Mouse (Mus musculus): ENCODE results near the gene Tspoap1. TPM values are rescaled to one million over a fixed set of nuclear protein-coding genes. Genes with fewer than 3 reads are reported as not detected.

Gene Tspoap1
- polyA plus RNA-seq, 1 experiment from 2014 or later = 7.7 TPM

GRCm38 (mm10) chr11:87778100-87778765 is 17.9 kb downstream of the Tspoap1 start:
- ATAC-seq (replicated peaks; ENCODE audit: low FRiP score) = peak; percentile 71
- Histone ChIP-seq H3K27ac (ENCODE audit: low read depth, low read length) (no peak overlapping the region), H3K9ac (ENCODE audit: low read depth, low read length) (peak overlapping the region; percentile 28; the same call in 1 of the 2 replicates)

GRCm38 (mm10) chr11:87778915-87779314 is 18.6 kb downstream of the Tspoap1 start:
- WGBS = 47% methylated on average over 12 of the region's 12 CpGs

More at GRCm38 (mm10) chr11:87778100-87778765, 17.9 kb downstream of the Tspoap1 start:
- Histone ChIP-seq H3K4me3 (ENCODE audit: low read depth, low read length) (peak overlapping the region; percentile 39), H3K36me3 (ENCODE audit: control insufficient read depth, insufficient read depth, low read length) (no peaks in the 10 kb centered on the region), H3K4me1 (replicated peaks; ENCODE audit: control insufficient read depth, insufficient read depth, low read length) (peaks cover 16% of the 10 kb centered on the region), H3K4me2 (peak overlapping the region; percentile 69), H3K27me3 (replicated peaks; ENCODE audit: control insufficient read depth, insufficient read depth, low read length) (0 out of 2 replicates have a peak, but pooled peaks cover 2% of the 10 kb centered on the region), H3K9me3 (ENCODE audit: control insufficient read depth, low read length) (no peaks in the 10 kb centered on the region)
- peak; percentile 72 for DNase-seq (ENCODE audit: low spot score)
- WGBS = 22% methylated on average over 32 of the region's 32 CpGs

DNA sequence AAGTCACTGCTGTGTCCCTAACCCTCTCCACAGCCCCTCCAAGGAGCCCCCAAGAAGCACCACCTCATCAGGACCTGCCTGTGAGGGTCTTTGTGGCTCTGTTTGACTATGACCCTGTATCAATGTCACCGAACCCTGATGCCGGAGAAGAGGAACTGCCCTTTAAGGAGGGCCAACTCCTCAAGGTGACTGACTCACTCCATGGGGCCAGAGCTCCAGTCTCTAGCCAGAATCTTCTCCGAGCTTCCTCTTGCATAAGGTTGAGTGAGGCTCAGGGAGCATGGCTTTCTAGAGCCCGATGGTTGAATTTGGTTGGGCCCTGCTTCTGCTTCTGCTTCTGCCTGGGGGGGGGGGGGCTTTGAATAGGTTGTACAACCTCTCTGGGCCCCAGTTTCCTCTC is 19.1 kb downstream of the Tspoap1 start:
- H3K4me1 ChIP-seq (replicated peaks; ENCODE audit: control insufficient read depth, insufficient read depth, low read length) = peaks cover 16% of the 10 kb centered on the region
- no peak overlapping the region; the same call in 1 of the 2 replicates for H3K4me2 ChIP-seq
- 0 out of 2 replicates have a peak, but pooled peaks cover 2% of the 10 kb centered on the region for H3K27me3 ChIP-seq (replicated peaks; ENCODE audit: control insufficient read depth, insufficient read depth, low read length)
- H3K27ac ChIP-seq (ENCODE audit: low read depth, low read length) = no peak overlapping the region
- no peak overlapping the region for H3K4me3 ChIP-seq (ENCODE audit: low read depth, low read length)
- no peak overlapping the region for H3K9ac ChIP-seq (ENCODE audit: low read depth, low read length)
- WGBS = 63% methylated on average over 4 of the region's 4 CpGs
- ATAC-seq (replicated peaks; ENCODE audit: low FRiP score) (no peak), DNase-seq (ENCODE audit: low spot score) (no peak)
- no peaks in the 10 kb centered on the region for H3K9me3 ChIP-seq (ENCODE audit: control insufficient read depth, low read length)
- H3K36me3 ChIP-seq (ENCODE audit: control insufficient read depth, insufficient read depth, low read length) = no peaks in the 10 kb centered on the region

More at GRCm38 (mm10) chr11:87778915-87779314, 18.6 kb downstream of the Tspoap1 start:
- Histone ChIP-seq H3K4me1 (replicated peaks; ENCODE audit: control insufficient read depth, insufficient read depth, low read length) (peaks cover 16% of the 10 kb centered on the region), H3K9ac (ENCODE audit: low read depth, low read length) (no peak overlapping the region), H3K27me3 (replicated peaks; ENCODE audit: control insufficient read depth, insufficient read depth, low read length) (0 out of 2 replicates have a peak, but pooled peaks cover 2% of the 10 kb centered on the region), H3K36me3 (ENCODE audit: control insufficient read depth, insufficient read depth, low read length) (no peaks in the 10 kb centered on the region), H3K27ac (ENCODE audit: low read depth, low read length) (no peak overlapping the region), H3K4me3 (ENCODE audit: low read depth, low read length) (peak overlapping the region; percentile 39; the same call in 1 of the 2 replicates), H3K4me2 (peak overlapping the region; percentile 69), H3K9me3 (ENCODE audit: control insufficient read depth, low read length) (no peaks in the 10 kb centered on the region)
- DNase-seq (ENCODE audit: low spot score) = no peak
- 0 out of 2 replicates have a peak, but pooled peaks have one; percentile 20 for ATAC-seq (replicated peaks; ENCODE audit: low FRiP score)

DNA sequence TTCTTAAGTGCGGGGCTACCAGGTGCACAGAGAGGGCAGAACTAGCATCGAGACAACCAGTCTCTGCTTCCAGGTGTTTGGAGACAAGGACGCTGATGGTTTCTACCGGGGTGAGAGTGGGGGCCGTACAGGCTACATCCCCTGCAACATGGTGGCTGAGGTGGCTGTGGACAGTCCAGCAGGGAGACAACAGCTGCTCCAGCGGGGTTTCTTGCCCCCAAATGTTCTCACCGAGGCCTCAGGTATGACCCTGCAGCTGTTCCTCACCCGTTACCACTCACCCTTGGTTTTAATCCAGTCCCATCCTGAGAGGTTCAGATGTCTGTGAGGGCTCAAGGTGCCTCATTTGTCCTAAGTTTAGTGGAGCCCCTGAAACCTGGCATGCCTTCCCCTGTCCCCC is 19.8 kb downstream of the Tspoap1 start:
- WGBS = 80% methylated on average over 8 of the region's 8 CpGs

DNA sequence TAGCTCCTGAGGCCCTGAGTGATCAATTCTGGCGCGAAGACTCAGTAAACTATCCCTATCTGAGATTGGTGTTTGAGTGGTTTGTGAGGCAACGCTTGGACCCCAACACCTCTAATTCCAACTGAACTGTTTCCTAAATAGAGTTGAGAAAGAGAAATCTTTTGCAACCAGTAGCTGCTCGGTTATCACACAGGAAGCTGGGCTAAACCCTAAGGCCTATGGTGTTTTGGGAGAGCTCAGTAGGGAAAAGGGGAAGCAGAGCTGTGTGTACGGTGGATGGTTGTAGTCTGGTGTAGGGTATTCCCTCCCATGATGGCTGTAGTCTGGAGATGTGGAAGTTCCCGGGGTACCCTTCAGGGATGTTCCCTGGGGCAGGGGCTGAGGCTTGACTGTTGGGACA is 29.7 kb downstream of the Tspoap1 start:
- no peaks in the 10 kb centered on the region for H3K27me3 ChIP-seq (replicated peaks; ENCODE audit: control insufficient read depth, insufficient read depth, low read length)
- DNase-seq (ENCODE audit: low spot score) (no peak), ATAC-seq (replicated peaks; ENCODE audit: low FRiP score) (no peak)
- no peak overlapping the region for H3K4me3 ChIP-seq (ENCODE audit: low read depth, low read length)
- no peaks in the 10 kb centered on the region for H3K9me3 ChIP-seq (ENCODE audit: control insufficient read depth, low read length)
- H3K36me3 ChIP-seq (ENCODE audit: control insufficient read depth, insufficient read depth, low read length) = no peaks in the 10 kb centered on the region
- H3K4me2 ChIP-seq = no peak overlapping the region
- no peaks in the 10 kb centered on the region for H3K4me1 ChIP-seq (replicated peaks; ENCODE audit: control insufficient read depth, insufficient read depth, low read length)
- H3K27ac ChIP-seq (ENCODE audit: low read depth, low read length) = no peak overlapping the region
- H3K9ac ChIP-seq (ENCODE audit: low read depth, low read length) = no peak overlapping the region
- WGBS = 43% methylated on average over 6 of the region's 6 CpGs

More for the DNA sequence above, 19.8 kb downstream of the Tspoap1 start:
- Histone ChIP-seq H3K4me2 (no peak overlapping the region), H3K36me3 (ENCODE audit: control insufficient read depth, insufficient read depth, low read length) (no peaks in the 10 kb centered on the region), H3K4me1 (replicated peaks; ENCODE audit: control insufficient read depth, insufficient read depth, low read length) (peaks cover 16% of the 10 kb centered on the region), H3K27me3 (replicated peaks; ENCODE audit: control insufficient read depth, insufficient read depth, low read length) (0 out of 2 replicates have a peak, but pooled peaks cover 2% of the 10 kb centered on the region), H3K9ac (ENCODE audit: low read depth, low read length) (no peak overlapping the region), H3K4me3 (ENCODE audit: low read depth, low read length) (no peak overlapping the region), H3K9me3 (ENCODE audit: control insufficient read depth, low read length) (no peaks in the 10 kb centered on the region), H3K27ac (ENCODE audit: low read depth, low read length) (no peak overlapping the region)
- ATAC-seq (replicated peaks; ENCODE audit: low FRiP score) (no peak), DNase-seq (ENCODE audit: low spot score) (no peak)

DNA sequence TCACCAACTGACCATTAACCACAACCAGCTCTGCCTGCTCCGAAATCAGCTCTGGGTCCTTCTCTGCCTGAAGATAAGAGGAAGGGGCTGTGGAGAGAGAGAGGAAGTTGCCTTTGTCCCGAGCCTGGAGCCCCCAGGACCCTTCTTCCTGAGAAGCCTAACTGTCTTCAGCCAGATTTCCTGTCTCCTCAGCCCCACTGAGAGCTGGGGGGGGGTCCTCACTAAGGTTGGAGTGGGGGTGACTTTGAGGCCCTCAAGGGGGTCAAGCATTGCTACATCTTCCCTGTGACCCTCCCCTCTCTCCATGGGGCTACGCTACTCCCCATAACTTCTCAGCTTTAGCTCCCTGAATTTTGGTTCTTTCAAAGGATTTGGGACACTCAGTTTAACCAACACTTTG is 33.1 kb downstream of the Tspoap1 start, which contains the start of gene Mpo:
Mpo (plus strand) TSS at position 122 of the 400 bp plus-strand sequence.
- WGBS = 31% methylated on average over 3 of the region's 3 CpGs
- ATAC-seq (replicated peaks; ENCODE audit: low FRiP score) = no peak
- peak within 1 kb of the TSS; percentile 36; the same call in 1 of the 2 replicates for H3K9ac ChIP-seq (ENCODE audit: low read depth, low read length)

DNA sequence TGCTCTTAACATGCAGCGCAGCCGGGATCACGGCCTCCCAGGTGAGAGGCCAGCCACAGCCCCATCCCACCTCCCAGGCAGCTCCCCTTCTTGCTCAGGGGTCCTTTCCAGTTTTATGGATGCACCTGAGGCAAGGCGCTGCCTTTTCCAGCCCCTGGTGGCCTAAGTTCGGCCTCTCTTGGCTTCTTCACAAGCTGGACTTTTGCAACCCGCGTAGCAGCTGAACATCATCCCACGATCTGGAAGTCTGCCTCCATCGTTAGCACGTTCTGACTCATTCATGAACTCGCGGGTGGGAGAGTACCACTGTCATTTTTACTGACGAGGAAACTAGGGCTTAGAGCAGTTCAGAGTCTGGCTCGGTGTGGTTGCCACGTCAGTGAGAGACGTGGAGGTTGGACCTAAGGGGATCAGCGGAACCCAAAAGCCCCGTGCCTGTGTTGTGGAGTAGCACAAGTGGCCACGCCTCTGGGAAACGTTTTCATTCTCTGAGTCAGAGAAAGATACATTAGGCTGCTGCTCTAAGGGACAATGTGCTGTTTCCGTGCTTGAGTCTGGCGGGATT is 41.5 kb downstream of the Tspoap1 start:
- no peaks in the 10 kb centered on the region for H3K27me3 ChIP-seq (replicated peaks; ENCODE audit: control insufficient read depth, insufficient read depth, low read length)
- no peak overlapping the region for H3K9ac ChIP-seq (ENCODE audit: low read depth, low read length)
- DNase-seq (ENCODE audit: low spot score) (no peak), ATAC-seq (replicated peaks; ENCODE audit: low FRiP score) (no peak)
- no peak overlapping the region for H3K4me3 ChIP-seq (ENCODE audit: low read depth, low read length)
- WGBS = 81% methylated on average over 22 of the region's 22 CpGs
- no peak overlapping the region for H3K4me2 ChIP-seq
- no peaks in the 10 kb centered on the region for H3K36me3 ChIP-seq (ENCODE audit: control insufficient read depth, insufficient read depth, low read length)
- H3K4me1 ChIP-seq (replicated peaks; ENCODE audit: control insufficient read depth, insufficient read depth, low read length) = no peaks in the 10 kb centered on the region
- H3K27ac ChIP-seq (ENCODE audit: low read depth, low read length) = no peak overlapping the region
- no peaks in the 10 kb centered on the region for H3K9me3 ChIP-seq (ENCODE audit: control insufficient read depth, low read length)

More for the DNA sequence above, 33.1 kb downstream of the Tspoap1 start, which contains the start of gene Mpo:
- no peak for DNase-seq (ENCODE audit: low spot score)
- Histone ChIP-seq H3K9me3 (ENCODE audit: control insufficient read depth, low read length) (no peaks in the 10 kb centered on the region), H3K36me3 (ENCODE audit: control insufficient read depth, insufficient read depth, low read length) (no peaks in the 10 kb centered on the region), H3K27me3 (replicated peaks; ENCODE audit: control insufficient read depth, insufficient read depth, low read length) (no peaks in the 10 kb centered on the region), H3K4me1 (replicated peaks; ENCODE audit: control insufficient read depth, insufficient read depth, low read length) (no peaks in the 10 kb centered on the region), H3K27ac (ENCODE audit: low read depth, low read length) (no peak within 1 kb of the TSS), H3K4me2 (no peak within 1 kb of the TSS; the same call in 1 of the 2 replicates), H3K4me3 (ENCODE audit: low read depth, low read length) (no peak within 1 kb of the TSS)

DNA sequence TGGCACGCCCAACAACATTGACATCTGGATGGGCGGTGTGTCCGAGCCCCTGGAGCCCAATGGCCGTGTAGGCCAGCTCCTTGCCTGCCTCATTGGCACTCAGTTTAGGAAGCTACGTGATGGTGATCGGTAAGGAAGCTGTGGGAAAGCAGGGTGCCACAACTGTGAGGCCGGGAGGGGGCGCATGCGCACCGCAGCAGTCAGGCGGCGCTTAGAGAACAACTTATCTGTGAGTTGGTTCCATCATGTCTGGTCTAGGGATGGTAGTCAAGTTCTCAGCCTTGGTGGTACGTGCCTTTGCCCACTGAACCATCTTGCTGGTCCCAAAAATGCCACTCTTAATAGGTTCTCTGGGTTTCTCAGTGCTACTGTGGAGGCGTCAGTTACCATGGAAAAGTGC is 42.3 kb downstream of the Tspoap1 start:
- Histone ChIP-seq H3K4me2 (no peak overlapping the region), H3K36me3 (ENCODE audit: control insufficient read depth, insufficient read depth, low read length) (no peaks in the 10 kb centered on the region), H3K4me3 (ENCODE audit: low read depth, low read length) (no peak overlapping the region), H3K27ac (ENCODE audit: low read depth, low read length) (no peak overlapping the region), H3K27me3 (replicated peaks; ENCODE audit: control insufficient read depth, insufficient read depth, low read length) (no peaks in the 10 kb centered on the region), H3K4me1 (replicated peaks; ENCODE audit: control insufficient read depth, insufficient read depth, low read length) (no peaks in the 10 kb centered on the region), H3K9me3 (ENCODE audit: control insufficient read depth, low read length) (no peaks in the 10 kb centered on the region), H3K9ac (ENCODE audit: low read depth, low read length) (no peak overlapping the region)
- WGBS = 55% methylated on average over 14 of the region's 14 CpGs
- DNase-seq (ENCODE audit: low spot score) (no peak), ATAC-seq (replicated peaks; ENCODE audit: low FRiP score) (no peak)
